25 mouse cellular contexts compared by ENCODE assay signal in the genomic region with DNA sequence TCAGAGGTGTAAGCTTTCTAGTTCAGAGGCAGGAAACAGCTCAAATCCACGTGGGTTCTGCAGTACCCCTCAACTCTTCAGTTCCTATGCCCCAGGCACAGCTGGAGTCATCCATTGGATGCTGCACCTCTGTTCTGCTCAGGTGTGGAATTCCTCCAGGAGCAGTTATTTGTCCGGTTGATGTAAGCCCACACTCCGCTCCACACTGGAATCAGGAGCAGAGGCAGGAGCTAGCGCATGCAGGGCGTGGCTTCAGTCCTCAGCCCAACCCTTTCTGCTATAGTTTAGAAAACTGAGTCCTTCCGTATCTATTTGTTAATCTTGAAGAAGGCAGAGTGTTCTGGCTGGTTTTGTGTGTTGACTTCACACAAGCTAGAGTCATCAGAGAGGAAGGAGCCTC. TPM values are rescaled to one million over a fixed set of nuclear protein-coding genes. Genes with fewer than 3 reads are reported as not detected.
DNase-seq lines count a peak whose midpoint lies in the region; ATAC-seq lines count a peak whose summit lies in the region.
"Had no signal": no experiment of that assay in that cellular context is flagged by ENCODE, and none has a peak within 500 bp of the region (broad histone marks: within the 10 kb centered on the region; RNA-seq: fewer than 3 reads in every experiment).

No protein-coding gene starts in this region.

- no peak for ATAC-seq in forebrain, embryonic 11.5 days (replicated peaks; ENCODE audit: low FRiP score)
- peak; percentile 67 for ATAC-seq in lung, embryonic 16.5 days (ENCODE audit: low read depth)
- peak; percentile 45; the same call in 1 of the 2 replicates for ATAC-seq in limb, embryonic 11.5 days (ENCODE audit: insufficient number of reproducible peaks, low FRiP score, low TSS enrichment, low read depth)
- ATAC-seq in megakaryocyte progenitor cell, adult 5-6 weeks (replicated peaks; ENCODE audit: poor library complexity), result no peak
- ATAC-seq: forebrain, embryonic 14.5 days had no signal

- no peak overlapping the region for H3K9ac ChIP-seq in forebrain, embryonic 11.5 days (ENCODE audit: low read length)
- H3K9ac ChIP-seq in lung, embryonic 16.5 days (ENCODE audit: low read length), result no peak overlapping the region
- no peak overlapping the region for H3K9ac ChIP-seq in limb, embryonic 11.5 days (ENCODE audit: low read length)
- H3K9ac ChIP-seq: embryonic facial prominence, embryonic 12.5 days; hindbrain, embryonic 13.5 days; liver, embryonic 13.5 days; neural tube, embryonic 15.5 days had no signal

- peak overlapping the region; percentile 64; the same call in 1 of the 2 replicates for H3K27ac ChIP-seq in forebrain, embryonic 10.5 days
- H3K27ac ChIP-seq in forebrain, embryonic 11.5 days (ENCODE audit: low read depth, low read length), result no peak overlapping the region
- H3K27ac ChIP-seq in lung, embryonic 16.5 days (ENCODE audit: low read length), result peak overlapping the region; percentile 91
- H3K27ac ChIP-seq in limb, embryonic 11.5 days (replicated peaks; ENCODE audit: low read depth, low read length), result peak overlapping the region; percentile 43
- H3K27ac ChIP-seq: embryonic facial prominence, embryonic 12.5 days; gastrocnemius, adult 2 months; hindbrain, embryonic 13.5 days; left cerebral cortex, adult 2 months; liver, embryonic 13.5 days; neural tube, embryonic 15.5 days had no signal

- H3K9me3 ChIP-seq in forebrain, embryonic 10.5 days, result no peaks in the 10 kb centered on the region
- no peaks in the 10 kb centered on the region for H3K9me3 ChIP-seq in forebrain, embryonic 11.5 days (ENCODE audit: control insufficient read depth, low read length)
- H3K9me3 ChIP-seq in lung, embryonic 16.5 days (ENCODE audit: control insufficient read depth, low read length), result no peaks in the 10 kb centered on the region
- no peaks in the 10 kb centered on the region for H3K9me3 ChIP-seq in limb, embryonic 11.5 days (ENCODE audit: control insufficient read depth, low read length)
- H3K9me3 ChIP-seq: embryonic facial prominence, embryonic 12.5 days; hindbrain, embryonic 13.5 days; liver, embryonic 13.5 days; neural tube, embryonic 15.5 days had no signal

- 72% methylated on average over 6 of the region's 6 CpGs for WGBS in forebrain, embryonic 10.5 days
- 73% methylated on average over 6 of the region's 6 CpGs for WGBS in forebrain, embryonic 11.5 days
- 46% methylated on average over 6 of the region's 6 CpGs for WGBS in lung, embryonic 16.5 days
- WGBS in limb, embryonic 11.5 days, result 68% methylated on average over 6 of the region's 6 CpGs

- no peaks in the 10 kb centered on the region for H3K36me3 ChIP-seq in forebrain, embryonic 10.5 days (replicated peaks)
- no peaks in the 10 kb centered on the region; the same call in 1 of the 2 replicates for H3K36me3 ChIP-seq in forebrain, embryonic 11.5 days (ENCODE audit: control insufficient read depth, insufficient read depth, low read length)
- no peaks in the 10 kb centered on the region for H3K36me3 ChIP-seq in lung, embryonic 16.5 days (ENCODE audit: control insufficient read depth, insufficient read depth, low read length)
- H3K36me3 ChIP-seq in limb, embryonic 11.5 days (ENCODE audit: control insufficient read depth, insufficient read depth, low read length), result no peaks in the 10 kb centered on the region
- H3K36me3 ChIP-seq: embryonic facial prominence, embryonic 12.5 days; hindbrain, embryonic 13.5 days; liver, embryonic 13.5 days; neural tube, embryonic 15.5 days had no signal

- intact Hi-C loops in left cerebral cortex, postnatal 10 days (cut with DNase I), result no loop called here

- H3K27me3 ChIP-seq in forebrain, embryonic 10.5 days (ENCODE audit: poor library complexity, severe bottlenecking), result no peaks in the 10 kb centered on the region
- H3K27me3 ChIP-seq in forebrain, embryonic 11.5 days (ENCODE audit: control insufficient read depth, insufficient read depth, low read length), result no peaks in the 10 kb centered on the region
- no peaks in the 10 kb centered on the region for H3K27me3 ChIP-seq in lung, embryonic 16.5 days (ENCODE audit: control insufficient read depth, insufficient read depth, low read depth, low read length)
- no peaks in the 10 kb centered on the region for H3K27me3 ChIP-seq in limb, embryonic 11.5 days (ENCODE audit: control insufficient read depth, insufficient read depth, low read length)
- H3K27me3 ChIP-seq: embryonic facial prominence, embryonic 12.5 days; neural tube, embryonic 15.5 days had no signal

- no peak overlapping the region for H3K4me2 ChIP-seq in forebrain, embryonic 11.5 days (ENCODE audit: low read depth, low read length, severe bottlenecking)
- no peak overlapping the region for H3K4me2 ChIP-seq in lung, embryonic 16.5 days (ENCODE audit: low read depth, low read length)
- no peak overlapping the region for H3K4me2 ChIP-seq in limb, embryonic 11.5 days (ENCODE audit: low read depth, severe bottlenecking)
- H3K4me2 ChIP-seq: embryonic facial prominence, embryonic 12.5 days; hindbrain, embryonic 13.5 days; liver, embryonic 13.5 days; neural tube, embryonic 15.5 days had no signal

- peaks cover 19% of the 10 kb centered on the region for H3K4me1 ChIP-seq in forebrain, embryonic 10.5 days
- no peaks in the 10 kb centered on the region for H3K4me1 ChIP-seq in forebrain, embryonic 11.5 days (replicated peaks; ENCODE audit: control insufficient read depth, insufficient read depth, low read length)
- peaks cover 2% of the 10 kb centered on the region for H3K4me1 ChIP-seq in lung, embryonic 16.5 days (replicated peaks; ENCODE audit: control insufficient read depth, insufficient read depth, low read length)
- peaks cover 7% of the 10 kb centered on the region for H3K4me1 ChIP-seq in limb, embryonic 11.5 days (ENCODE audit: control insufficient read depth, insufficient read depth, low read length)
- H3K4me1 ChIP-seq: hindbrain, embryonic 13.5 days had no signal

- no peak overlapping the region for H3K4me3 ChIP-seq in forebrain, embryonic 10.5 days
- H3K4me3 ChIP-seq in forebrain, embryonic 11.5 days (ENCODE audit: low read depth, low read length), result no peak overlapping the region
- H3K4me3 ChIP-seq in lung, embryonic 16.5 days (ENCODE audit: low read length), result no peak overlapping the region
- H3K4me3 ChIP-seq in limb, embryonic 11.5 days (ENCODE audit: low read depth, low read length), result no peak overlapping the region
- H3K4me3 ChIP-seq: embryonic facial prominence, embryonic 12.5 days; erythroblast, embryonic 14.5 days; gastrocnemius, adult 2 months; hindbrain, embryonic 13.5 days; left cerebral cortex, adult 2 months; liver, embryonic 13.5 days; neural tube, embryonic 15.5 days had no signal

- no peak for DNase-seq in forebrain, embryonic 10.5 days (ENCODE audit: extremely low spot score, low spot score)
- no peak for DNase-seq in forebrain, embryonic 11.5 days (ENCODE audit: low spot score)
- no peak for DNase-seq in lung, postnatal 14 days
- no peak for DNase-seq in limb, embryonic 11.5 days (ENCODE audit: low spot score)
- DNase-seq in left cerebral cortex, postnatal 10 days (ENCODE audit: extremely low spot score in 1 of 2, low spot score in 2 of 2), result no peak
- DNase-seq: adrenal gland, adult 2 months; cerebellum, adult 11-12 months; cerebellum, postnatal 10 days; gastrocnemius, adult 2 months; heart, postnatal 36 days; kidney, adult 8-10 months; kidney, postnatal 10 days; liver, embryonic 13.5 days; lung, postnatal 4 days; right cerebral cortex, adult 18-20 months; right cerebral cortex, postnatal 4 days; thymus, postnatal 36 days had no signal

RNA-seq across cellular contexts. Expression of a gene that starts 9.3 kb away (rescaled TPM):
- polyA plus RNA-seq in forebrain, embryonic 10.5 days (2016; fragmentation: Nextera tagmentation; extraction: Ambion mirVana), result 120 and 134 TPM in 2 replicates
- polyA plus RNA-seq in forebrain, embryonic 11.5 days (2014; fragmentation: Nextera tagmentation; extraction: Ambion mirVana), result 138 and 150 TPM in 2 replicates
- polyA plus RNA-seq in lung, embryonic 16.5 days (2015; fragmentation: Nextera tagmentation; extraction: Ambion mirVana), result 117 and 122 TPM in 2 replicates
- polyA plus RNA-seq in limb, embryonic 11.5 days (2014; fragmentation: Nextera tagmentation; extraction: Ambion mirVana), result 107 and 108 TPM in 2 replicates
- 10 to 100 TPM; 34.2 to 37.0 TPM for total RNA-seq in left cerebral cortex, postnatal 10 days (2021)
- 15.0 and 18.2 TPM in 2 replicates for total RNA-seq in megakaryocyte progenitor cell, adult 5-6 weeks (2015)
- 4.4 and 5.0 TPM in 2 replicates for total RNA-seq in megakaryocyte progenitor cell, adult 5-6 weeks (2017)

Comparison
In these comparisons a context has a peak if more than half of its experiments do, and no peak if none do; other contexts are left out.
1. ATAC-seq: peak in lung, embryonic 16.5 days (single experiment) and limb, embryonic 11.5 days (single experiment); none in forebrain, embryonic 11.5 days (single experiment) and megakaryocyte progenitor cell, adult 5-6 weeks (single experiment).